Mouse (Mus musculus) small intestine, adult 2 months (tissue): Measurements from ENCODE around the gene Psmb9.

Source experiments
- CTCF ChIP-seq: fragments of 200-500 bp; IDR thresholded peaks from 2 replicates; pipeline ENCODE4 v1.5.1; 2012; ENCODE audit warnings: low read depth, mild to moderate bottlenecking, control low read depth, inconsistent platforms, low read length, moderate library complexity, mixed read lengths; ENCODE audit not compliant: insufficient replicate concordance, insufficient read length; ENCODE audit errors: extremely low read depth
- POLR2A ChIP-seq: fragments of 200-500 bp; IDR thresholded peaks from 2 replicates; pipeline ENCODE4 v1.6.1; 2012; ENCODE audit warnings: low read depth, mild to moderate bottlenecking, control low read depth, inconsistent platforms, low read length, moderate library complexity

GRCm38 (mm10) chr17:34138655-34139054 is 48.9 kb downstream of the Psmb9 start:
- TF ChIP-seq CTCF (no peak), POLR2A (no peak)
